Mouse (Mus musculus) MEL (cell line): ENCODE data around the gene Aldh1a2.

Source experiments
- CHD1 ChIP-seq: IDR thresholded peaks from 2 replicates; pipeline ENCODE4 v1.6.1; 2012; ENCODE audit warnings: low read depth, mild to moderate bottlenecking, inconsistent platforms, low read length, improper control_type of control experiment
- CTCF ChIP-seq, 3 experiments: IDR thresholded peaks in 2 of 3; conservative IDR thresholded peaks in 1 of 3; 2 replicates each; pipeline ENCODE4 v1.5.1; 2011 to 2012; ENCODE audit warnings: low read length in 3 of 3, low read depth in 2 of 3, mild to moderate bottlenecking in 2 of 3, improper control_type of control experiment in 1 of 3, inconsistent platforms in 1 of 3, mixed read lengths in 1 of 3, moderate library complexity in 1 of 3; ENCODE audit not compliant: control insufficient read depth in 1 of 3, insufficient read depth in 1 of 3, poor library complexity in 1 of 3, severe bottlenecking in 1 of 3
- MEF2A ChIP-seq: IDR thresholded peaks from 2 replicates; pipeline ENCODE4 v1.6.1; 2014; ENCODE audit warnings: low read depth, mild to moderate bottlenecking, inconsistent platforms, low read length, improper control_type of control experiment; ENCODE audit not compliant: poor library complexity, insufficient replicate concordance, severe bottlenecking; ENCODE audit errors: extremely low read depth
- NRF1 ChIP-seq: IDR thresholded peaks from 2 replicates; pipeline ENCODE4 v1.6.1; 2014; ENCODE audit warnings: low read depth, mild to moderate bottlenecking, inconsistent platforms, low read length, improper control_type of control experiment, moderate library complexity; ENCODE audit not compliant: poor library complexity, insufficient read depth, severe bottlenecking
- POLR2A ChIP-seq, 2 experiments: IDR thresholded peaks; 2 replicates each; pipeline ENCODE4 v1.6.1; 2011 to 2012; ENCODE audit warnings: low read length in 2 of 2, mild to moderate bottlenecking in 2 of 2, control low read depth in 1 of 2, improper control_type of control experiment in 1 of 2, low read depth in 1 of 2, moderate library complexity in 1 of 2; ENCODE audit not compliant: control insufficient read depth in 1 of 2, insufficient read depth in 1 of 2, poor library complexity in 1 of 2
- SMC3 ChIP-seq: IDR thresholded peaks from 2 replicates; pipeline ENCODE4 v1.6.1; 2011; ENCODE audit warnings: low read depth, low read length, improper control_type of control experiment

GRCm38 (mm10) chr9:71202265-71202664 lies 13.3 kb upstream of the Aldh1a2 start:
- no peak for TF ChIP-seq CTCF (IDR thresholded peaks at IDR 0.05 in 2 of 3, conservative IDR thresholded peaks at IDR 0.05 in 1 of 3; ENCODE audit: control insufficient read depth in 1 of 3, insufficient read depth in 1 of 3, low read depth in 2 of 3, low read length in 3 of 3, poor library complexity in 1 of 3, severe bottlenecking in 1 of 3)
- TF ChIP-seq SMC3 = no peak
- TF ChIP-seq CHD1 = no peak
- no peak for TF ChIP-seq NRF1
- no peak for TF ChIP-seq POLR2A (IDR thresholded peaks at IDR 0.05; ENCODE audit: control insufficient read depth in 1 of 2, insufficient read depth in 1 of 2, low read depth in 1 of 2, low read length in 2 of 2, poor library complexity in 1 of 2)
- no peak for TF ChIP-seq MEF2A
